Mouse (Mus musculus) embryonic fibroblast, embryonic 13.5 days (primary cell): ENCODE data around the gene Trim80.

Experiments
- CTCF ChIP-seq: IDR thresholded peaks from 2 replicates; pipeline ENCODE4 v1.5.1; 2011; ENCODE audit warnings: mild to moderate bottlenecking, control low read depth, low read length, moderate library complexity, borderline replicate concordance; ENCODE audit not compliant: insufficient read depth
- POLR2A ChIP-seq: IDR thresholded peaks from 2 replicates; pipeline ENCODE4 v1.6.1; 2011; ENCODE audit warnings: low read depth, mild to moderate bottlenecking, control low read depth, low read length, moderate library complexity

- no peak for TF ChIP-seq CTCF
- TF ChIP-seq POLR2A = no peak
Measured at GRCm38 (mm10) chr11:115406858-115407401, 33.4 kb upstream of the Trim80 start.
